Mouse (Mus musculus): ENCODE measurements around the gene Strbp. TPM values are rescaled to one million over a fixed set of nuclear protein-coding genes. Genes with fewer than 3 reads are reported as not detected.
A peak's percentile ranks its signal among the peaks of the same experiment; 100 is the strongest.

Gene Strbp
- total and polyA plus RNA-seq, 2 experiments from 2014 or later = 105 to 118 TPM

DNA sequence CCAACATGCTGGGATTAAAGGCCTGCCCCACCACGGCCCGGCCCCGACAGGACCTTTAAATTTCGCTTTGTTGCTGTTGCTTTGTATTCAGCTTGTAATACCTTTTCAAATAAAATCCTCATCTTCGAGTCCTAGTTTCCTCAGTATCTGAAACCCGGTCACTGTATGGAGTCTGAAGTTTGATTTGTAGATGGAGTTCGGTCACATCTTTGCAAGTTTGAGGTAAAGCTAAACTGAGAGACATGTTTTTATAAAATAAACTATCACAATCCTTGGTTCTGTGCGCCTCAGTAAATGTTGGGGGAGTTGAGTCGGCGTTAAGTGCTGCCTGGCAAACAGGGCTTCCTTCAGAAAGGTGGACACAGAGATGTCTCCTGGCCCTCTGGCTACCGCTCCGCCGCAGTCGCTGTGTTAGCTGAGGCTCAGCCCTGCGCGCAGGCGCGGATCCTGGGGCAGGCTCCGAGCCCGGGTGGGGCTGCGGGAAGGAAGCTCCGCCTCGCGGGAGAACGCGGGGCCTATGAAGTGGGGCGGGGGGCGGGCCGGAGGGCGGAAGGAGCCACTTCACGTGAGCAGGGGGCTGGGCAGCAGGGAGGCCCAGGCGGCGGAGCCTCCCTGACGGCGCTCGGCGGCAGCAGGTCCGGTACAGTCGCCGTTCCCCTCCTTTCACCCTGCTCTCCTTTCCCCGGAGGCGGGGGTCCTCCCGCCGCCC lies 251.8 kb downstream of the Strbp start:
- H3K36me3 ChIP-seq (ENCODE audit: insufficient read depth, low read length) = no peaks in the 10 kb centered on the region
- no peaks in the 10 kb centered on the region for H3K4me1 ChIP-seq (ENCODE audit: insufficient read depth, low read length)
- peak overlapping the region; percentile 68 for H3K4me2 ChIP-seq (ENCODE audit: low read depth, low read length, poor library complexity, severe bottlenecking)
- ATAC-seq (ENCODE audit: low FRiP score) (peak; percentile 98), DNase-seq (ENCODE audit: low spot score) (peak; percentile 96)
- 7% methylated on average over 37 of the region's 44 CpGs for WGBS
- no peaks in the 10 kb centered on the region for H3K27me3 ChIP-seq (ENCODE audit: insufficient read depth, low read length)
- H3K27ac ChIP-seq (ENCODE audit: low read depth, low read length) = peak overlapping the region; percentile 93
- H3K9ac ChIP-seq (replicated peaks; ENCODE audit: low read length, poor library complexity, severe bottlenecking) = peak overlapping the region; percentile 94
- H3K4me3 ChIP-seq (ENCODE audit: low read depth, low read length) = peak overlapping the region; percentile 90
- TF ChIP-seq CTCF (IDR thresholded peaks at IDR 0.05) = peak; percentile 33
- no peaks in the 10 kb centered on the region for H3K9me3 ChIP-seq (ENCODE audit: low read length)

GRCm38 (mm10) chr2:37442611-37443591 lies 260.8 kb downstream of the Strbp start, which contains the start of the genes Zbtb26, Zbtb6 and Rabgap1:
Zbtb26 (minus strand) TSS chr2:37443135.
Zbtb6 (minus strand) TSS chr2:37443171.
Rabgap1 (plus strand) TSS chr2:37443279.
- H3K27me3 ChIP-seq (ENCODE audit: insufficient read depth, low read length) = no peaks in the 10 kb centered on the region
- H3K9ac ChIP-seq (replicated peaks; ENCODE audit: low read length, poor library complexity, severe bottlenecking) = peak within 1 kb of the TSS; percentile 94
- H3K36me3 ChIP-seq (ENCODE audit: insufficient read depth, low read length) = no peaks in the 10 kb centered on the region
- peak within 1 kb of the TSS; percentile 59 for H3K4me2 ChIP-seq (ENCODE audit: low read depth, low read length, poor library complexity, severe bottlenecking)
- TF ChIP-seq CTCF (IDR thresholded peaks at IDR 0.05) = no peak
- peaks cover 9% of the 10 kb centered on the region; the same call in 1 of the 2 replicates for H3K4me1 ChIP-seq (ENCODE audit: insufficient read depth, low read length)
- peak within 1 kb of the TSS; percentile 84 for H3K4me3 ChIP-seq (ENCODE audit: low read depth, low read length)
- no peaks in the 10 kb centered on the region for H3K9me3 ChIP-seq (ENCODE audit: low read length)
- DNase-seq (ENCODE audit: low spot score) (peak; percentile 97), ATAC-seq (ENCODE audit: low FRiP score) (peak; percentile 99)
- 2% methylated on average over 51 of the region's 51 CpGs for WGBS
- H3K27ac ChIP-seq (ENCODE audit: low read depth, low read length) = peak within 1 kb of the TSS; percentile 90

Small RNAs within 50 kb of the gene (microRNA-seq; reads per million reads assigned to microRNA genes)
- gene Mir5128 (ENCODE audit: borderline number of aligned reads) = 3.0 reads per million

Other genes with a start within 250 kb of the Strbp start
- gene Gpr21, start 187.5 kb downstream of the Strbp start, total RNA-seq (2014; rRNA removed) = 35.6 and 46.5 TPM in 2 replicates
- gene Gpr21, start 187.5 kb downstream of the Strbp start, polyA plus RNA-seq (2015; fragmentation: Nextera tagmentation; extraction: Ambion mirVana) = 8.3 and 10.0 TPM in 2 replicates
- gene Crb2, start 72.4 kb upstream of the Strbp start, total RNA-seq (2014; rRNA removed) = 3.7 and 4.8 TPM in 2 replicates
- gene Crb2, start 72.4 kb upstream of the Strbp start, polyA plus RNA-seq (2015; fragmentation: Nextera tagmentation; extraction: Ambion mirVana) = 1.6 and 1.7 TPM in 2 replicates